Mouse (Mus musculus) erythroblast, embryonic 14.5 days (primary cell): ENCODE results near the gene Rpl37.

Experiments
- GATA1 ChIP-seq: IDR thresholded peaks from 2 replicates; pipeline ENCODE4 v1.6.1; 2012; ENCODE audit warnings: low read length, inconsistent platforms, mixed read lengths
- TAL1 ChIP-seq: IDR thresholded peaks from 3 replicates; pipeline ENCODE4 v1.6.1; 2012; ENCODE audit warnings: low read length, inconsistent platforms, mixed read lengths

DNA sequence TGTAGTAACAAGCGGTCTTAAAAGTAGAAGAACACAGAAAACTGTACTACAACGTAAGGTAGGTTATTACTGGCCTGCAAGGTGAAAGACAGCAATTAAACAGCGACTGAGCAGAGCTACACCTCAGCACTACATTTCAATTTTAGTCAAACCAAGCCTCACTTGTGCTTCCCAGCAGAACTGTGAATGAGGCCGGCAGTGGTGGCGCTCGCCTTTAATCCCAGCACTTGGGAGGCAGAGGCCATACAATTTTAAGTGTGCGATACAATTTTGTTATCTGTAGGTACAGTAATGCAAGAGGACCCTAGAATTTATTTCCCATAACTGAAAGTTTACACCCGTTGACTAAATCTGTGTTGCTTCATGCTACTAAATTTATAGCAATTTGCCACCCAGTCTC is 1.3 kb upstream of the Rpl37 start:
- TF ChIP-seq GATA1 (no peak), TAL1 (no peak)
